Mouse (Mus musculus) liver, embryonic 12.5 days (tissue): ENCODE results near the gene Fbxw14. TPM values are rescaled to one million over a fixed set of nuclear protein-coding genes. Genes with fewer than 3 reads are reported as not detected.
"Not testable (repeated sequence)": the region's sequence is repeated elsewhere in the genome, so short reads cannot be mapped to it uniquely, and the experiment has no call there.

Experiments used
- ATAC-seq: fragments of 200-750 bp; cut with Nextera tagmentation; 2 replicates; pipeline ENCODE4 v1.8.0; 2017; ENCODE audit warnings: moderate number of reproducible peaks, mild to moderate bottlenecking, moderate library complexity
- H3K27ac ChIP-seq: fragments of 300-500 bp; sonication (generic); 2 replicates; pipeline ENCODE4 v1.5.1; 2016; ENCODE audit warnings: mild to moderate bottlenecking
- H3K27me3 ChIP-seq: fragments of 300-500 bp; sonication (generic); replicated peaks from 2 replicates; pipeline ENCODE4 v1.6.1; 2016; ENCODE audit warnings: mild to moderate bottlenecking, moderate library complexity
- H3K36me3 ChIP-seq: fragments of 300-500 bp; sonication (generic); 2 replicates; pipeline ENCODE4 v1.6.1; 2016; ENCODE audit warnings: mild to moderate bottlenecking, moderate library complexity
- H3K4me1 ChIP-seq: fragments of 300-500 bp; sonication (generic); 2 replicates; pipeline ENCODE4 v1.6.1; 2016
- H3K4me2 ChIP-seq: fragments of 300-500 bp; sonication (generic); 2 replicates; pipeline ENCODE4 v1.6.1; 2016; ENCODE audit warnings: mild to moderate bottlenecking, moderate library complexity
- H3K4me3 ChIP-seq: fragments of 300-500 bp; sonication (generic); 2 replicates; pipeline ENCODE4 v1.5.1; 2016; ENCODE audit warnings: mild to moderate bottlenecking, moderate library complexity
- H3K9ac ChIP-seq: fragments of 300-500 bp; sonication (generic); 2 replicates; pipeline ENCODE4 v1.6.1; 2016; ENCODE audit warnings: mild to moderate bottlenecking, moderate library complexity
- H3K9me3 ChIP-seq: fragments of 300-500 bp; sonication (generic); replicated peaks from 2 replicates; pipeline ENCODE4 v1.6.1; 2016; ENCODE audit warnings: mild to moderate bottlenecking, moderate library complexity
- WGBS: fragments of 180-500 bp; shearing (Covaris S2); methylation state at CpG from one replicate; pipeline ENCODE4 v1.1.7; 2016; ENCODE audit not compliant: insufficient replicate concordance; 5-methylcytosine and 5-hydroxymethylcytosine counted together
- polyA plus RNA-seq: library from polyadenylated mRNA; unstranded; fragments of >200 nt; fragmentation: Nextera tagmentation; extraction: Ambion mirVana; gene quantifications from 2 replicates; pipeline ENCODE4 v1.2.1, GENCODE M21; 2016

Gene Fbxw14
- 0.33 TPM in 1 of 2 replicates, not detected in the other for polyA plus RNA-seq

GRCm38 (mm10) chr9:109287576-109287975 is at the start of gene Fbxw14:
Gene Fbxw14, minus strand, starts transcription at chr9:109287676.
- not testable (repeated sequence) for H3K27me3 ChIP-seq, H3K4me3 ChIP-seq, H3K36me3 ChIP-seq, H3K4me2 ChIP-seq, H3K4me1 ChIP-seq, ATAC-seq, H3K27ac ChIP-seq, H3K9ac ChIP-seq, H3K9me3 ChIP-seq
- no CpG with 5 or more reads among the region's 1 CpGs for WGBS

DNA sequence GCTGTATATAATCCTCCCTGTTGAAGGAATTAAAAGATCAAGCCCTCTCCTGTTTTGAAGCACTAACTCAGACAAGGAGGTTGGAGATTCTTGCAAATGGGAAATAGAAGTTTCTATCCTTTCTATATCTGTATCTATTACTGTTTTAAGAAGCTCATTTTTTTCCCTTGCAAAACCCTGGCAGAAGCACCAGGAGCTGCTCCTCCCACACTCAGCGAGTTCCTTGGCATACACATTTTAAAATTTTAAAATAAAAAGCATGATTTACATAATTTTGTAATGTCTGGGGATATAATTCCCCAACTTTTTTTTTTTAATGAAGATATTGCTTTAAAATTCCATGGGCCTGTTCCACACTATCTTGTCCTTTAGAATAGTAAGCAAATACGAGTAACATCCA is 24.4 kb downstream of the Fbxw14 start:
- Histone ChIP-seq H3K4me1 (no peaks in the 10 kb centered on the region), H3K9ac (no peak overlapping the region), H3K36me3 (no peaks in the 10 kb centered on the region), H3K4me3 (no peak overlapping the region), H3K9me3 (no peaks in the 10 kb centered on the region), H3K27me3 (no peaks in the 10 kb centered on the region), H3K27ac (no peak overlapping the region), H3K4me2 (no peak overlapping the region)
- 42% methylated on average over 2 of the region's 2 CpGs for WGBS
- ATAC-seq: no peak

GRCm38 (mm10) chr9:109234654-109235053 is 52.8 kb downstream of the Fbxw14 start, which contains the start of gene Fbxw20:
Gene Fbxw20, minus strand, starts transcription at chr9:109234754.
- Histone ChIP-seq H3K4me1 (no peaks in the 10 kb centered on the region), H3K4me2 (no peak within 1 kb of the TSS), H3K9me3 (no peaks in the 10 kb centered on the region), H3K9ac (no peak within 1 kb of the TSS), H3K27me3 (no peaks in the 10 kb centered on the region), H3K4me3 (no peak within 1 kb of the TSS), H3K36me3 (no peaks in the 10 kb centered on the region), H3K27ac (no peak within 1 kb of the TSS)
- WGBS: 67% methylated on average over 1 of the region's 1 CpGs
- ATAC-seq: no peak

Other genes with a start within 250 kb of the Fbxw14 start
- 19.0 and 21.5 TPM in 2 replicates for gene Shisa5, start 249.1 kb downstream of the Fbxw14 start, polyA plus RNA-seq
- 8.8 and 9.1 TPM in 2 replicates for gene Trex1, start 227.9 kb downstream of the Fbxw14 start, polyA plus RNA-seq
- 18.6 and 19.4 TPM in 2 replicates for gene Atrip, start 213.6 kb downstream of the Fbxw14 start, polyA plus RNA-seq
- 14.5 and 15.3 TPM in 2 replicates for gene Ccdc51, start 205.2 kb downstream of the Fbxw14 start, polyA plus RNA-seq
- gene Tma7, start 205.1 kb downstream of the Fbxw14 start, polyA plus RNA-seq: 522 and 538 TPM in 2 replicates
- 4.9 TPM in 2 replicates for gene Plxnb1, start 192.3 kb downstream of the Fbxw14 start, polyA plus RNA-seq
- not detected in 2 replicates for gene Fbxw21, start 125.6 kb downstream of the Fbxw14 start, polyA plus RNA-seq
- not detected in 2 replicates for gene Fbxw13, start 91.7 kb downstream of the Fbxw14 start, polyA plus RNA-seq
- gene Fbxw20, start 52.9 kb downstream of the Fbxw14 start, polyA plus RNA-seq: not detected in 2 replicates
- gene Fbxw28, start 52.0 kb upstream of the Fbxw14 start, polyA plus RNA-seq: not detected in 2 replicates
- not detected in 2 replicates for gene Fbxw22, start 116.6 kb upstream of the Fbxw14 start, polyA plus RNA-seq
- gene Fbxw16, start 161.5 kb upstream of the Fbxw14 start, polyA plus RNA-seq: not detected in 2 replicates
- gene Fbxw19, start 208.2 kb upstream of the Fbxw14 start, polyA plus RNA-seq: not detected in 2 replicates